Mouse (Mus musculus) telencephalon, adult 2 months (tissue): ENCODE data around the gene Atp8b2.

Source experiments
- DNase-seq: peaks from one replicate; pipeline ENCODE4 v3.0.0-alpha.2; 2011; ENCODE audit warnings: low read depth, low spot score

Gene Atp8b2

GRCm38 (mm10) chr3:89907846-89908245 lies 55.5 kb downstream of the Atp8b2 start:
- no peak for DNase-seq

GRCm38 (mm10) chr3:89899511-89899908 lies 63.8 kb downstream of the Atp8b2 start:
- DNase-seq: no peak

GRCm38 (mm10) chr3:89898870-89899510 lies 64.3 kb downstream of the Atp8b2 start:
- DNase-seq: no peak

- DNase-seq: no peak
These were observed 65.3 kb downstream of the Atp8b2 start for GRCm38 (mm10) chr3:89898011-89898410.

- DNase-seq: no peak
These were observed 66.0 kb downstream of the Atp8b2 start for GRCm38 (mm10) chr3:89897204-89897796.

GRCm38 (mm10) chr3:89896571-89896970 lies 66.7 kb downstream of the Atp8b2 start:
- DNase-seq: no peak

- DNase-seq: no peak
These were observed 70.7 kb downstream of the Atp8b2 start for GRCm38 (mm10) chr3:89892517-89893106.

GRCm38 (mm10) chr3:89891696-89892095 lies 71.6 kb downstream of the Atp8b2 start:
- DNase-seq: no peak

- no peak for DNase-seq
These were observed 73.4 kb downstream of the Atp8b2 start for GRCm38 (mm10) chr3:89889841-89890430.
